Mouse (Mus musculus) hindbrain, embryonic 14.5 days (tissue): ENCODE measurements at regions not wholly inside any gene's neighbourhood (a gene's known extent, or its start where the extent isn't known, plus 50 kb on each side); places are given as distances from the start of the nearest gene placed in this dataset.

Experiments used
- ATAC-seq: fragments of 200-750 bp; cut with Nextera tagmentation; 2 replicates; pipeline ENCODE4 v1.8.0; 2017; ENCODE audit warnings: moderate number of reproducible peaks, mild to moderate bottlenecking, moderate TSS enrichment, moderate library complexity; ENCODE audit not compliant: low FRiP score
- DNase-seq: peaks from one replicate; pipeline ENCODE4 v3.0.0-alpha.2; 2015; ENCODE audit warnings: low spot score
- H3K27ac ChIP-seq: fragments of 300-500 bp; sonication (generic); 2 replicates; pipeline ENCODE4 v1.5.1; 2014; ENCODE audit warnings: mild to moderate bottlenecking, moderate library complexity
- H3K27me3 ChIP-seq: fragments of 300-500 bp; sonication (generic); 2 replicates; pipeline ENCODE4 v1.6.1; 2014; ENCODE audit warnings: mild to moderate bottlenecking, low read length, mixed read lengths; ENCODE audit not compliant: control insufficient read depth, insufficient read depth
- H3K36me3 ChIP-seq: fragments of 300-500 bp; sonication (generic); replicated peaks from 2 replicates; pipeline ENCODE4 v1.6.1; 2014; ENCODE audit not compliant: control insufficient read depth, insufficient read depth
- H3K4me1 ChIP-seq: fragments of 300-500 bp; sonication (generic); replicated peaks from 2 replicates; pipeline ENCODE4 v1.6.1; 2014; ENCODE audit warnings: antibody characterized with exemption, low read length, mixed read lengths; ENCODE audit not compliant: control insufficient read depth, insufficient read depth
- H3K4me2 ChIP-seq: fragments of 300-500 bp; sonication (generic); replicated peaks from 2 replicates; pipeline ENCODE4 v1.6.1; 2014; ENCODE audit warnings: mild to moderate bottlenecking, moderate library complexity
- H3K4me3 ChIP-seq: fragments of 300-500 bp; sonication (generic); replicated peaks from 2 replicates; pipeline ENCODE4 v1.5.1; 2014; ENCODE audit warnings: mild to moderate bottlenecking, low read length
- H3K9ac ChIP-seq: fragments of 300-500 bp; sonication (generic); 2 replicates; pipeline ENCODE4 v1.6.1; 2014
- H3K9me3 ChIP-seq: fragments of 300-500 bp; sonication (generic); 2 replicates; pipeline ENCODE4 v1.6.1; 2016; ENCODE audit warnings: low read length; ENCODE audit not compliant: control insufficient read depth
- WGBS: fragments of 180-500 bp; shearing (Covaris S2); extraction: QIAGEN DNeasy Blood & Tissue Kit; methylation state at CpG from one replicate; pipeline ENCODE4 v1.1.7; 2014; 5-methylcytosine and 5-hydroxymethylcytosine counted together

DNA sequence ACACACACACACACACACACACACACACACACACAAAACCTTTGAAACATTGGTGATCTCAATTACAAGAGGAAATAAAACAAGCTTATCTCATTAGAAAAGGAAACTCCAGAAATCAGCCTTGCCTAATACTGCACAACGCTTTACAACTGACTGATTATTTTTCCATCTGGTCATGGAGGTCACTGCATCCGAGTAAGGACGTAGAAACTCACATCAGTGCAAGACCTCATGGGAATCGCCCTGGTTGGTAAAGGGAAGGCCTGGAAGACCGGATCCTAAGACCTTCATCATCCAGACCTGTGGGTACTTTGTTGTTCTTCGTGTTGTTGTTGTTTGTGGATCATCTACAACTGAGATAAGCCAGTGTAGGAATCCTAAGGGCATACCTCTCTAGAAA, 77.8 kb upstream of the Sestd1 start:
- WGBS: 81% methylated on average over 6 of the region's 6 CpGs
- ATAC-seq (no peak), DNase-seq (no peak)
- no peaks in the 10 kb centered on the region for H3K36me3 ChIP-seq
- no peak overlapping the region for H3K4me3 ChIP-seq
- H3K27ac ChIP-seq: no peak overlapping the region
- no peaks in the 10 kb centered on the region for H3K4me1 ChIP-seq
- H3K4me2 ChIP-seq: no peak overlapping the region
- no peak overlapping the region for H3K9ac ChIP-seq
- no peaks in the 10 kb centered on the region for H3K9me3 ChIP-seq
- H3K27me3 ChIP-seq: no peaks in the 10 kb centered on the region

DNA sequence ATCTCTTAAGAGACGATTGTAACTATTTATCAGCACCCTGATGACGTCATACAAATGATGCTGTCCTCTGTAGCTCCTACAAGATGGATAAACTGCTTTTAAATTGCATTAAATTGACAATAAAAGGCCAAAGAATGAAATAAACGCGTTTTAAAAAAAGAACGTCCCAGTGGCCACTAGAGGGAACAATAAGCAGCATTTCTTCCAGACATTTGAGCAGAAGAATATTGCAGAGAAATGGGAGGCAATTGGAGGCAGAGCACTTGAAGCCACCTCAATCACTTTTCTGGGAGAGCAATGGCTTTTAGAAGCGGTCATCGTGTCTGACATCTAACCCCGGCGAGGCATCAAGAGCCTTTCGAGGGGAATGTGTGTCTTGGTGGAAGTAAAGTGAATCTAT, 76.4 kb upstream of the Sestd1 start:
- Histone ChIP-seq H3K9ac (no peak overlapping the region), H3K27me3 (no peaks in the 10 kb centered on the region), H3K36me3 (no peaks in the 10 kb centered on the region), H3K9me3 (no peaks in the 10 kb centered on the region), H3K27ac (no peak overlapping the region), H3K4me3 (no peak overlapping the region), H3K4me1 (no peaks in the 10 kb centered on the region), H3K4me2 (no peak overlapping the region)
- ATAC-seq: no peak
- peak; percentile 47 for DNase-seq
- WGBS: 63% methylated on average over 10 of the region's 10 CpGs

DNA sequence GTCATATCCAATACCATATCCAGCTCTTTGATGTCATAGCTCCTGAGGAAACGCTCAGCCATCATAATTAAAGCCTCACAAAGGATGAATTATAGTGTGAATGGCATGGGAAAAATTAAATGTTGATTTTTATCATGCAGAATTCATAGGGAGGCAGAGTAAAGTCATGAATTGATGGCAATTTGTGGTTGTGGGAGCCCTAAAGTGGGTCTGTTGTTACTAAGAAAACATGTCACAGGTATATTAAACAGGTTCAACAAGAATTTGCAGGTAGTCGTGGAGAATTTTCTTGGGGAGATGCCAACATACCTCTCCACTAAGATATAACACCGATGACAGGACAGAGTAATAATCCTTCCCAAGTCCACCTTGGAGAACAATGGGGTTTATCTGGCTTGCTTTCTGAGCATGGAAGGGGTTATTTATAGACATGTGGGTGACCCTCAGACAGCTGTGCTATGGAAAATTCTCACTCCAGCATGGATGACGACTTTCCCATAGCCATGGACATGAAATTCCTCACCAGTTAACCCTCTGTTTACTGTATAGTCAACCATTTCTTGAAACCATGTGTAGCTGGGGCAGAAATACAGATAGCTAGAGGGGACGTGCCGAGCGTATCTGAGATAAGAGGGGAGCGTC, 71.7 kb upstream of the Sestd1 start:
- ATAC-seq (no peak), DNase-seq (no peak)
- Histone ChIP-seq H3K27ac (no peak overlapping the region), H3K9ac (no peak overlapping the region), H3K36me3 (no peaks in the 10 kb centered on the region), H3K4me2 (no peak overlapping the region), H3K4me3 (no peak overlapping the region), H3K4me1 (no peaks in the 10 kb centered on the region), H3K27me3 (no peaks in the 10 kb centered on the region), H3K9me3 (no peaks in the 10 kb centered on the region)
- WGBS: 85% methylated on average over 8 of the region's 8 CpGs

- H3K4me1 ChIP-seq: no peaks in the 10 kb centered on the region
- whole genome bisulfite sequencing: 94% methylated on average over 5 of the region's 5 CpGs
- ATAC-seq (no peak), DNase-seq (no peak)
- no peaks in the 10 kb centered on the region for H3K27me3 ChIP-seq
- H3K27ac ChIP-seq: no peak overlapping the region
- no peak overlapping the region for H3K4me2 ChIP-seq
- H3K4me3 ChIP-seq: no peak overlapping the region
- no peak overlapping the region for H3K9ac ChIP-seq
- H3K36me3 ChIP-seq: no peaks in the 10 kb centered on the region
- H3K9me3 ChIP-seq: no peaks in the 10 kb centered on the region
Observed at GRCm38 (mm10) chr2:77347027-77347426, 66.6 kb upstream of the Sestd1 start.

- Histone ChIP-seq H3K9ac (no peak overlapping the region), H3K9me3 (no peaks in the 10 kb centered on the region), H3K27me3 (no peaks in the 10 kb centered on the region), H3K36me3 (no peaks in the 10 kb centered on the region), H3K4me2 (no peak overlapping the region), H3K4me3 (no peak overlapping the region), H3K27ac (no peak overlapping the region), H3K4me1 (no peaks in the 10 kb centered on the region)
- WGBS: 91% methylated on average over 16 of the region's 16 CpGs
- no peak for DNase-seq
- ATAC-seq: no peak
Observed at GRCm38 (mm10) chr2:77343736-77344440, 63.5 kb upstream of the Sestd1 start.

DNA sequence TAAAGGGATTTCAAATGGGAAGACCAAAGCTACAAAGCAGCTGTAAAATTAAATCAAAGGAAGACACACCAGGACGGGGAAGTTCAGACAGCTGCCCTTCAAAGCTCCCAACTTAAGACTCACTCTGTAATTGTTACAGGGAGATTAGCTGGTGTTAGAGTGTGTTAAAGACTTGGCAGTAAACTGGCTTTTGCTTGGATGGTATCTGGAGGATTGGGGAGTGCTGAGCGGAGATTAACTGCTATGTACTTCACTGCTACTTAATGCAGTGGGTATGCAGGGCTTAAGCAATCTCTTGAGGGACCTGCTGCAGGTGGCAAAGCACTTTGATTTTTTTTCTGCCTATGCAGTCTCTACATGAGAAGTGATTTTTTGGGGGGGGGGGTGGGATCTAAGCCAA, 62.0 kb upstream of the Sestd1 start:
- Histone ChIP-seq H3K27me3 (no peaks in the 10 kb centered on the region), H3K4me3 (no peak overlapping the region), H3K9ac (no peak overlapping the region), H3K9me3 (peaks cover 4% of the 10 kb centered on the region; the same call in 1 of the 2 replicates), H3K27ac (no peak overlapping the region), H3K4me1 (no peaks in the 10 kb centered on the region), H3K36me3 (no peaks in the 10 kb centered on the region), H3K4me2 (no peak overlapping the region)
- DNase-seq (no peak), ATAC-seq (no peak)
- 56% methylated on average over 2 of the region's 2 CpGs for WGBS

- no peaks in the 10 kb centered on the region for H3K4me1 ChIP-seq
- no peak overlapping the region for H3K9ac ChIP-seq
- H3K4me3 ChIP-seq: no peak overlapping the region
- no peak overlapping the region for H3K27ac ChIP-seq
- no peaks in the 10 kb centered on the region for H3K36me3 ChIP-seq
- ATAC-seq (0 out of 2 replicates have a peak, but pooled peaks have one; percentile 48), DNase-seq (peak; percentile 81)
- WGBS: 47% methylated on average over 12 of the region's 12 CpGs
- H3K9me3 ChIP-seq: peaks cover 4% of the 10 kb centered on the region; the same call in 1 of the 2 replicates
- H3K4me2 ChIP-seq: no peak overlapping the region
- H3K27me3 ChIP-seq: no peaks in the 10 kb centered on the region
Observed at GRCm38 (mm10) chr2:77341575-77342332, 61.4 kb upstream of the Sestd1 start.

DNA sequence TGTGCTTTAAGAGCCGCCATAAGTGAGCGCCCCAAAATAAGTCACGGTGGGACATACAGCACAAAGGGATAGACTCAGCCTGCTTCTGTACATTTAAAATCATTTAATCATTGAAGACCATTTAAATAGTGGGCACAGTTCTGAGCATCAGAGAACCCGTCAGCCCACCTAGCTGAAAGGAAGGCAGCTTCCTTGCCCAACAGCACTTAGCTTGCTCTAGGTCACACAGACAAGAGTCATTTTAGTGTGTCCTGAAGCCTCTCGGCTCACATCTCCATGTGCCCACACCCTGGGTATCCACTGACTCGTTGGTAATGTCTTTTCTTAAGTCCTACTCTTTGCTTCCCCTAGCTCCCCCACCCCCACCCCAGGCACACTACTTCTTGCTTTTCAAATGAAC, 59.7 kb upstream of the Sestd1 start:
- DNase-seq (no peak), ATAC-seq (no peak)
- no peak overlapping the region for H3K4me2 ChIP-seq
- H3K4me1 ChIP-seq: no peaks in the 10 kb centered on the region
- H3K9me3 ChIP-seq: peaks cover 4% of the 10 kb centered on the region; the same call in 1 of the 2 replicates
- WGBS: 77% methylated on average over 6 of the region's 6 CpGs
- no peak overlapping the region for H3K9ac ChIP-seq
- no peak overlapping the region for H3K4me3 ChIP-seq
- H3K36me3 ChIP-seq: no peaks in the 10 kb centered on the region
- H3K27ac ChIP-seq: no peak overlapping the region
- H3K27me3 ChIP-seq: no peaks in the 10 kb centered on the region

- Histone ChIP-seq H3K9ac (no peak overlapping the region), H3K36me3 (no peaks in the 10 kb centered on the region), H3K9me3 (peaks cover 4% of the 10 kb centered on the region; the same call in 1 of the 2 replicates), H3K4me2 (no peak overlapping the region), H3K4me3 (no peak overlapping the region), H3K4me1 (peaks cover 6% of the 10 kb centered on the region), H3K27ac (no peak overlapping the region), H3K27me3 (no peaks in the 10 kb centered on the region)
- ATAC-seq (no peak), DNase-seq (no peak)
- 58% methylated on average over 3 of the region's 3 CpGs for WGBS
Observed at GRCm38 (mm10) chr2:77337786-77338406, 57.5 kb upstream of the Sestd1 start.
